In the genomic region with DNA sequence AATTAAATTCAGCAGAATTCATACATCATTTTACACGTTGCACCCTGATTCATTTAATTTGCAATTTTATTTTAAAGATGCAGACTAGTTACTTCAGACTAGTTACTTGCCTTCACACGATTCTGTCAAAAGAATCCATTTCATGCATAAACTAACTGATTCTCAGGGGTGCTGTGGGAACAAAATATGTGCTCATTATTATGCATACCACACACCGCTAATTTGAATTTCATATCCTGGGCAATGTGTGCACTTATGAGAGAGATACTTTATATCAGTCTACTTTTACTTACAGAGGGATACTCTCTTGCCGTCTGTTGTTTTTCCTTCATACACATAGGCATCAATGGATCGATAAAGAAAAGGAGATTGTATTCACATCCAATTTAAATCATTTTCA, we compare ENCODE assay signal across 14 mouse cellular contexts.
"Had no signal": no experiment of that assay in that cellular context is flagged by ENCODE, and none has a peak within 500 bp of the region (broad histone marks: within the 10 kb centered on the region; RNA-seq: fewer than 3 reads in every experiment).

No protein-coding gene starts in this region.

- H3K9me3 ChIP-seq: limb, embryonic 15.5 days; liver, embryonic 12.5 days; midbrain, embryonic 10.5 days; neural tube, embryonic 13.5 days; stomach, embryonic 15.5 days had no signal

- H3K27ac ChIP-seq: limb, embryonic 15.5 days; liver, embryonic 12.5 days; midbrain, embryonic 10.5 days; neural tube, embryonic 13.5 days; stomach, embryonic 15.5 days had no signal

- H3K36me3 ChIP-seq: limb, embryonic 15.5 days; liver, embryonic 12.5 days; midbrain, embryonic 10.5 days; neural tube, embryonic 13.5 days; stomach, embryonic 15.5 days had no signal

- ATAC-seq: liver, embryonic 12.5 days had no signal

- H3K4me3 ChIP-seq: limb, embryonic 15.5 days; liver, embryonic 12.5 days; midbrain, embryonic 10.5 days; neural tube, embryonic 13.5 days; stomach, embryonic 15.5 days had no signal

- H3K27me3 ChIP-seq: limb, embryonic 15.5 days; liver, embryonic 12.5 days; neural tube, embryonic 13.5 days; stomach, embryonic 15.5 days had no signal

- H3K9ac ChIP-seq: limb, embryonic 15.5 days; liver, embryonic 12.5 days; lung, embryonic 14.5 days; neural tube, embryonic 13.5 days; stomach, embryonic 15.5 days had no signal

- DNase-seq: kidney, adult 8-10 months; kidney, postnatal 25 days; layer of hippocampus, postnatal 36 days; lung, embryonic 14.5 days; lung, postnatal 10 days; lung, postnatal 4 days; right cerebral cortex, postnatal 14 days; thymus, adult 2 months; thymus, postnatal 25 days had no signal

- H3K4me2 ChIP-seq: limb, embryonic 15.5 days; liver, embryonic 12.5 days; lung, embryonic 14.5 days; neural tube, embryonic 13.5 days; stomach, embryonic 15.5 days had no signal

- H3K4me1 ChIP-seq: limb, embryonic 15.5 days; liver, embryonic 12.5 days; midbrain, embryonic 10.5 days; stomach, embryonic 15.5 days had no signal
